Mouse (Mus musculus) MEL (cell line): ENCODE results near the gene Erf. TPM values are rescaled to one million over a fixed set of nuclear protein-coding genes. Genes with fewer than 3 reads are reported as not detected.

Experiments
- DNase-seq: peaks from one replicate; pipeline ENCODE4 v3.0.0; 2011; ENCODE audit warnings: low read depth, low spot score
- H3K27ac ChIP-seq: 2 replicates; pipeline ENCODE4 v1.5.1; 2012; ENCODE audit warnings: low read depth, mild to moderate bottlenecking, control low read depth, low read length, moderate library complexity; ENCODE audit not compliant: control insufficient read depth
- H3K27me3 ChIP-seq, 2 experiments: fragments of 150-350 bp in 1 of 2; sonication (generic) in 1 of 2; 2 replicates each; pipeline ENCODE4 v1.6.1; 2012; ENCODE audit warnings: low read length in 2 of 2, mild to moderate bottlenecking in 2 of 2, improper control_type of control experiment in 1 of 2, moderate library complexity in 1 of 2; ENCODE audit not compliant: insufficient read depth in 2 of 2, control insufficient read depth in 1 of 2
- H3K36me3 ChIP-seq, 2 experiments: 2 replicates each; pipeline ENCODE4 v1.6.1; 2012 to 2014; ENCODE audit warnings: low read length in 2 of 2, improper control_type of control experiment in 1 of 2, inconsistent platforms in 1 of 2, mild to moderate bottlenecking in 1 of 2; ENCODE audit not compliant: insufficient read depth in 2 of 2, control insufficient read depth in 1 of 2
- H3K4me1 ChIP-seq, 2 experiments: fragments of 150-350 bp in 1 of 2; sonication (generic) in 1 of 2; 2 replicates each; pipeline ENCODE4 v1.6.1; 2012; ENCODE audit warnings: low read length in 2 of 2, improper control_type of control experiment in 1 of 2, mild to moderate bottlenecking in 1 of 2; ENCODE audit not compliant: insufficient read depth in 2 of 2, control insufficient read depth in 1 of 2
- H3K4me3 ChIP-seq, 2 experiments: fragments of 150-350 bp in 1 of 2; sonication (generic) in 1 of 2; 2 replicates each; pipeline ENCODE4 v1.5.1; 2012; ENCODE audit warnings: low read depth in 2 of 2, low read length in 2 of 2, mild to moderate bottlenecking in 2 of 2, moderate library complexity in 2 of 2, control low read depth in 1 of 2, improper control_type of control experiment in 1 of 2; ENCODE audit not compliant: control insufficient read depth in 1 of 2, insufficient read depth in 1 of 2
- H3K79me2 ChIP-seq: 2 replicates; pipeline ENCODE4 v1.6.1; 2012; ENCODE audit warnings: mild to moderate bottlenecking, low read length, moderate library complexity; ENCODE audit not compliant: control insufficient read depth, poor library complexity, insufficient read depth
- H3K9ac ChIP-seq: 2 replicates; pipeline ENCODE4 v1.6.1; 2012; ENCODE audit warnings: low read depth, mild to moderate bottlenecking, control low read depth, low read length, moderate library complexity; ENCODE audit not compliant: control insufficient read depth, poor library complexity, severe bottlenecking
- H3K9me3 ChIP-seq: fragments of 150-350 bp; sonication (generic); replicated peaks from 2 replicates; pipeline ENCODE4 v1.6.1; 2012; ENCODE audit warnings: mild to moderate bottlenecking, low read length, improper control_type of control experiment, moderate library complexity; ENCODE audit not compliant: insufficient read depth
- CHD1 ChIP-seq: IDR thresholded peaks from 2 replicates; pipeline ENCODE4 v1.6.1; 2012; ENCODE audit warnings: low read depth, mild to moderate bottlenecking, inconsistent platforms, low read length, improper control_type of control experiment
- CHD2 ChIP-seq: IDR thresholded peaks from 2 replicates; pipeline ENCODE4 v1.6.1; 2011; ENCODE audit warnings: low read length, improper control_type of control experiment
- CTCF ChIP-seq, 3 experiments: IDR thresholded peaks in 2 of 3; conservative IDR thresholded peaks in 1 of 3; 2 replicates each; pipeline ENCODE4 v1.5.1; 2011 to 2012; ENCODE audit warnings: low read length in 3 of 3, low read depth in 2 of 3, mild to moderate bottlenecking in 2 of 3, improper control_type of control experiment in 1 of 3, inconsistent platforms in 1 of 3, mixed read lengths in 1 of 3, moderate library complexity in 1 of 3; ENCODE audit not compliant: control insufficient read depth in 1 of 3, insufficient read depth in 1 of 3, poor library complexity in 1 of 3, severe bottlenecking in 1 of 3
- MAX ChIP-seq: IDR thresholded peaks from 2 replicates; pipeline ENCODE4 v1.6.1; 2011; ENCODE audit warnings: low read length, improper control_type of control experiment
- RAD21 ChIP-seq: IDR thresholded peaks from 2 replicates; pipeline ENCODE4 v1.6.1; 2011; ENCODE audit warnings: mild to moderate bottlenecking, low read depth, low read length, improper control_type of control experiment
- SMC3 ChIP-seq: IDR thresholded peaks from 2 replicates; pipeline ENCODE4 v1.6.1; 2011; ENCODE audit warnings: low read depth, low read length, improper control_type of control experiment
- TAL1 ChIP-seq: IDR thresholded peaks from 2 replicates; pipeline ENCODE4 v1.6.1; 2012; ENCODE audit warnings: mild to moderate bottlenecking, inconsistent platforms, low read length, moderate library complexity, mixed read lengths
- polyA plus RNA-seq, 2 experiments: library from polyadenylated mRNA; stranded (reverse) in 1 of 2; unstranded in 1 of 2; fragments of >175 nt in 1 of 2; fragments of >200 nt in 1 of 2; gene quantifications; 2 replicates each; pipeline versions ENCODE4 v1.2.1 to v1.2.4; 2012; ENCODE audit warnings: low replicate concordance in 2 of 2, low read depth in 1 of 2; ENCODE audit not compliant: insufficient read length in 2 of 2, insufficient read depth in 1 of 2, missing spikeins in 1 of 2
- total RNA-seq: library from RNA; depleted of rRNA; stranded (reverse); fragments of 300-350 nt; gene quantifications from 2 replicates; pipeline ENCODE4 v1.2.3, GENCODE M21; 2012

Gene Erf
- total and polyA plus RNA-seq, 3 experiments: 24.6 to 33.2 TPM; not detected in 1

DNA sequence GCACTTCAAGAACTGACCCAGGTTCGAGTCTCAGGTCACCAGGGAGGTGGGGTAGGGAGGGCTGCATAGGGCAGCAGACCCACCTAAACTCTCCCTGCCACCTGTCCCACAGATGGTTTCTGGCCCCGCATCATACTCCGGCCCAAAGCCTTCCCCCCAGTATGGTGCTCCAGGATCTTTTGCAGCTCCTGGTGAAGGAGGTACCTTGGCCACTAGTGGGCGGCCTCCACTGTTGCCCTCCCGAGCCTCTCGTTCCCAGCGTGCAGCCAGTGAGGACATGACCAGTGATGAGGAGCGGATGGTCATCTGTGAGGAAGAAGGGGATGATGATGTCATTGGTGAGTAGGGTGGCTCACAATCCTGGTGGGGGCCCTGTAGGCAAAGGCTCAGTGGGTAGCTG lies 36.4 kb upstream of the Erf start:
- no peaks in the 10 kb centered on the region for H3K9me3 ChIP-seq
- H3K4me3 ChIP-seq: no peak overlapping the region
- no peak overlapping the region for H3K27ac ChIP-seq
- peaks cover 30% of the 10 kb centered on the region for H3K79me2 ChIP-seq
- H3K4me1 ChIP-seq: peaks cover 2 to 19% of the 10 kb centered on the region in 2 experiments; a peak in 3 of 4 replicates
- no peak for DNase-seq
- TF ChIP-seq RAD21: no peak
- no peak overlapping the region for H3K9ac ChIP-seq
- H3K27me3 ChIP-seq: no peaks in the 10 kb centered on the region
- H3K36me3 ChIP-seq: peaks cover 17 to 34% of the 10 kb centered on the region in 2 experiments

DNA sequence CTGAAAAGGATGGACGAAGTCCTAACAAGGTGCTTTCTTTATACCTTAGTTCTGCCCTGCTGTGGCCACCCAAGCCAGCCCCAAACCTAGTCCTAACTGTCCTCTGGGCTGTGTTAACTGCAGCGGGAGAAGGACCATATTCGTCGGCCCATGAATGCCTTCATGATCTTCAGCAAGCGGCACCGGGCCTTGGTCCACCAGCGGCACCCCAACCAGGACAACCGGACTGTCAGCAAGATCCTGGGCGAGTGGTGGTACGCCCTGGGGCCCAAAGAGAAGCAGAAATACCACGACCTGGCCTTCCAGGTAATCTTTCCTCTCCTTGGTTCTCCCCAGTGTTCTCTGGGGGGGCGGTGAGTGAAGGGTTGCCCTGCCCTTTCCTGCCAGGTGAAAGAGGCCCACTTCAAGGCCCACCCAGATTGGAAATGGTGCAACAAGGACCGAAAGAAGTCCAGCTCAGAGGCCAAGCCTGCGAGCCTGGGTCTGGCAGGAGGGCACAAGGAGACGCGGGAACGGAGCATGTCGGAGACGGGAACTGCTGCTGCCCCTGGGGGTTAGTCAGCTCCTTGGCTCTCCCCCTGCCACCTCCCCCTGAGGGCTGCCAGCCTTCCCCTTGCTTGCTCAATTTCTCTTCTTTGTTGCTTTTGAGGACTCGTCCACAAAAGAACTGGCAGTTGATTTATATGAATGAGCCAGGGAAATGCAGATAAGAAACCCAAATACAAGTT lies 35.1 kb upstream of the Erf start:
- Histone ChIP-seq H3K4me1 (peaks cover 9 to 27% of the 10 kb centered on the region in 2 experiments), H3K79me2 (peaks cover 31% of the 10 kb centered on the region), H3K4me3 (no peak overlapping the region), H3K27ac (no peak overlapping the region), H3K27me3 (no peaks in the 10 kb centered on the region), H3K36me3 (peaks cover 24 to 31% of the 10 kb centered on the region in 2 experiments), H3K9ac (no peak overlapping the region), H3K9me3 (no peaks in the 10 kb centered on the region)
- DNase-seq: no peak
- TF ChIP-seq MAX (no peak), CHD1 (no peak), CTCF (IDR thresholded peaks at IDR 0.05 in 2 of 3, conservative IDR thresholded peaks at IDR 0.05 in 1 of 3; ENCODE audit: control insufficient read depth in 1 of 3, insufficient read depth in 1 of 3, low read depth in 2 of 3, low read length in 3 of 3, poor library complexity in 1 of 3, severe bottlenecking in 1 of 3) (no peak), CHD2 (no peak)

DNA sequence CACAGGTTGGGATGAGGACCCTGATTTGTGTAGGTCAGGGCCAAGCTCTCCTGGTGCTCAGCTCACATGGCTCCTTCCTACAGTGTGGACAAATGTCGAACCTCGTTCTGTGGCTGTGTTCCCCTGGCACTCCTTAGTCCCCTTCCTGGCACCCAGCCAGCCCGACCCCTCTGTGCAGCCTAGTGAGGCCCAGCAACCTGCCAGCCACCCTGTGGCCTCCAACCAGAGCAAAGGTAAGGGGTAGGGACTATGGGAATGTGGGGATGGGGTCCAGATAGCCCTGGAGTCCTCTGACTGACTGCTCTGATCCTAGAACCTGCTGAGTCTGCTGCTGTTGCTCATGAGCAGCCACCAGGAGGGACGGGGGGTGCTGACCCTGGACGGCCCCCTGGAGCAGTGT lies 34.2 kb upstream of the Erf start:
- H3K79me2 ChIP-seq: peaks cover 32% of the 10 kb centered on the region
- H3K27ac ChIP-seq: peak overlapping the region; percentile 86; the same call in 1 of the 2 replicates
- no peaks in the 10 kb centered on the region for H3K9me3 ChIP-seq
- no peak for TF ChIP-seq SMC3
- TF ChIP-seq TAL1: no peak
- peak overlapping the region in 1 of 2 experiments; percentile 91; a peak in 3 of 4 replicates for H3K4me3 ChIP-seq
- peaks cover 21 to 28% of the 10 kb centered on the region in 2 experiments for H3K36me3 ChIP-seq
- no peaks in the 10 kb centered on the region for H3K27me3 ChIP-seq
- peaks cover 9 to 26% of the 10 kb centered on the region in 2 experiments for H3K4me1 ChIP-seq
- peak overlapping the region; percentile 80 for H3K9ac ChIP-seq
- no peak for DNase-seq

DNA sequence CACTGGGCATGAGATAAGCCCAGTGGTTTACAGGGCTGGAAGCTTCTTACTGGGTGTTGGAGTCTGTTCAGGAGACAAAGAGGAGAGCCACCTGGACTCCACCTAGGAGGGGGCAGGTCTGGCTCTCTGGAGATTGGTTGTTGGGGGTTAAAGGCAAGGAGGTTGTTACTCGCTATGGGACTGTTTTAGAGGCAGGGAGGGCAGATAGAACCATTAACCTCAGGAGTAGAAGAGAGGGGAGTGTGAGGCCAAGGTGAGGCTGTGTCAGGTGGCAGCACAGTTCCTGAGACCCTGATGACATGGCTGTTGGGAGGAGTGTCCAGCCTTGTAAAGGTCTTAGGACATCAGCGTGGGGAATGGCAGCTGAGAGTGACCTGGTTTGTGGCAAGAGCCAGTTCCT lies 33.6 kb upstream of the Erf start:
- H3K9me3 ChIP-seq: no peaks in the 10 kb centered on the region
- no peaks in the 10 kb centered on the region for H3K27me3 ChIP-seq
- peaks cover 9 to 26% of the 10 kb centered on the region in 2 experiments for H3K4me1 ChIP-seq
- no peak for DNase-seq
- peak overlapping the region; percentile 85 to 91 for H3K4me3 ChIP-seq
- H3K27ac ChIP-seq: peak overlapping the region; percentile 86
- 0 out of 2 replicates have a peak, but pooled peaks have one; percentile 20 for TF ChIP-seq CHD1
- no peak for TF ChIP-seq SMC3
- TF ChIP-seq, all 39 proteins: peak for 1
- Histone ChIP-seq H3K9ac (peak overlapping the region; percentile 80), H3K36me3 (peaks cover 21 to 25% of the 10 kb centered on the region in 2 experiments), H3K79me2 (peaks cover 32% of the 10 kb centered on the region)
